Mouse (Mus musculus) pancreas, adult 10 weeks (tissue): ENCODE measurements around the gene Sub1. TPM values are rescaled to one million over a fixed set of nuclear protein-coding genes. Genes with fewer than 3 reads are reported as not detected.

ENCODE experiments used
- polyA plus RNA-seq: library from polyadenylated mRNA; stranded (reverse); fragments of 350-450 nt; fragmentation: Illumina TruSeq; extraction: RNeasy Lipid Tissue Mini Kit (QIAGEN cat#74804); gene quantifications from one replicate; pipeline ENCODE4 v1.2.3, GENCODE M21; 2015; ENCODE audit warnings: low read depth, low replicate concordance; ENCODE audit not compliant: insufficient read depth

Gene Sub1
- 29.2 TPM for polyA plus RNA-seq

GRCm38 (mm10) chr15:11996883-11997282 is at the start of gene Sub1:
TSS of gene Sub1 (minus strand) at chr15:11996983.

Other genes starting within 250 kb of the Sub1 start
- gene Npr3, start 89.7 kb downstream of the Sub1 start, polyA plus RNA-seq: 0.59 TPM
- gene Zfr, start 120.8 kb upstream of the Sub1 start, polyA plus RNA-seq: 22.5 TPM
- gene Mtmr12, start 208.0 kb upstream of the Sub1 start, polyA plus RNA-seq: 3.8 TPM